Mouse (Mus musculus): ENCODE measurements at regions not wholly inside any gene's neighbourhood (a gene's known extent, or its start where the extent isn't known, plus 50 kb on each side); places are given as distances from the start of the nearest gene placed in this dataset.
A peak's percentile ranks its signal among the peaks of the same experiment; 100 is the strongest.

GRCm38 (mm10) chr3:35688111-35688510, 65.8 kb upstream of the Atp11b start:
- Histone ChIP-seq H3K27ac (replicated peaks; ENCODE audit: low read depth, low read length) (no peak overlapping the region), H3K36me3 (replicated peaks; ENCODE audit: control insufficient read depth, insufficient read depth, low read depth, low read length) (no peaks in the 10 kb centered on the region), H3K4me3 (ENCODE audit: low read depth, low read length) (no peak overlapping the region), H3K4me2 (ENCODE audit: low read depth, low read length) (no peak overlapping the region), H3K9ac (replicated peaks; ENCODE audit: low read length) (no peak overlapping the region), H3K27me3 (ENCODE audit: control insufficient read depth, insufficient read depth, low read length) (no peaks in the 10 kb centered on the region), H3K4me1 (ENCODE audit: control insufficient read depth, insufficient read depth, low read length) (no peaks in the 10 kb centered on the region), H3K9me3 (replicated peaks; ENCODE audit: control insufficient read depth, low read length) (no peaks in the 10 kb centered on the region)
- 69% methylated on average over 5 of the region's 5 CpGs for WGBS
- ATAC-seq (replicated peaks; ENCODE audit: insufficient number of reproducible peaks, low FRiP score, low TSS enrichment, low read depth): no peak
- DNase-seq (ENCODE audit: low spot score): no peak

- Histone ChIP-seq H3K9ac (replicated peaks; ENCODE audit: low read length) (no peak overlapping the region), H3K27me3 (ENCODE audit: control insufficient read depth, insufficient read depth, low read length) (no peaks in the 10 kb centered on the region), H3K4me3 (ENCODE audit: low read depth, low read length) (no peak overlapping the region), H3K4me2 (ENCODE audit: low read depth, low read length) (no peak overlapping the region), H3K4me1 (ENCODE audit: control insufficient read depth, insufficient read depth, low read length) (no peaks in the 10 kb centered on the region), H3K9me3 (replicated peaks; ENCODE audit: control insufficient read depth, low read length) (no peaks in the 10 kb centered on the region), H3K36me3 (replicated peaks; ENCODE audit: control insufficient read depth, insufficient read depth, low read depth, low read length) (no peaks in the 10 kb centered on the region), H3K27ac (replicated peaks; ENCODE audit: low read depth, low read length) (no peak overlapping the region)
- 26% methylated on average over 4 of the region's 4 CpGs for WGBS
- DNase-seq (ENCODE audit: low spot score) (peak; percentile 69), ATAC-seq (replicated peaks; ENCODE audit: insufficient number of reproducible peaks, low FRiP score, low TSS enrichment, low read depth) (no peak)
Measured at GRCm38 (mm10) chr3:35688781-35689180, 65.1 kb upstream of the Atp11b start.

GRCm38 (mm10) chr3:35693039-35693438, 60.9 kb upstream of the Atp11b start:
- no peak overlapping the region for H3K27ac ChIP-seq (replicated peaks; ENCODE audit: low read depth, low read length)
- H3K9me3 ChIP-seq (replicated peaks; ENCODE audit: control insufficient read depth, low read length): no peaks in the 10 kb centered on the region
- no peaks in the 10 kb centered on the region for H3K4me1 ChIP-seq (ENCODE audit: control insufficient read depth, insufficient read depth, low read length)
- no peak overlapping the region for H3K9ac ChIP-seq (replicated peaks; ENCODE audit: low read length)
- peak; percentile 77 for DNase-seq (ENCODE audit: low spot score)
- no peaks in the 10 kb centered on the region for H3K27me3 ChIP-seq (ENCODE audit: control insufficient read depth, insufficient read depth, low read length)
- H3K4me2 ChIP-seq (ENCODE audit: low read depth, low read length): no peak overlapping the region
- H3K36me3 ChIP-seq (replicated peaks; ENCODE audit: control insufficient read depth, insufficient read depth, low read depth, low read length): no peaks in the 10 kb centered on the region
- no peak overlapping the region for H3K4me3 ChIP-seq (ENCODE audit: low read depth, low read length)
- ATAC-seq (replicated peaks; ENCODE audit: insufficient number of reproducible peaks, low FRiP score, low TSS enrichment, low read depth): 0 out of 2 replicates have a peak, but pooled peaks have one; percentile 23
- 43% methylated on average over 6 of the region's 6 CpGs for WGBS

GRCm38 (mm10) chr3:35693551-35693950, 60.4 kb upstream of the Atp11b start:
- no peak for DNase-seq (ENCODE audit: low spot score)
- 86% methylated on average over 12 of the region's 12 CpGs for WGBS
- H3K4me1 ChIP-seq (ENCODE audit: control insufficient read depth, insufficient read depth, low read length): no peaks in the 10 kb centered on the region

GRCm38 (mm10) chr3:35694241-35694640, 59.7 kb upstream of the Atp11b start:
- DNase-seq (ENCODE audit: low spot score) (no peak), ATAC-seq (replicated peaks; ENCODE audit: insufficient number of reproducible peaks, low FRiP score, low TSS enrichment, low read depth) (no peak)
- no peak overlapping the region for H3K27ac ChIP-seq (replicated peaks; ENCODE audit: low read depth, low read length)
- H3K36me3 ChIP-seq (replicated peaks; ENCODE audit: control insufficient read depth, insufficient read depth, low read depth, low read length): no peaks in the 10 kb centered on the region
- H3K27me3 ChIP-seq (ENCODE audit: control insufficient read depth, insufficient read depth, low read length): no peaks in the 10 kb centered on the region
- no peaks in the 10 kb centered on the region for H3K9me3 ChIP-seq (replicated peaks; ENCODE audit: control insufficient read depth, low read length)
- 75% methylated on average over 4 of the region's 4 CpGs for WGBS
- no peak overlapping the region for H3K4me2 ChIP-seq (ENCODE audit: low read depth, low read length)
- H3K4me3 ChIP-seq (ENCODE audit: low read depth, low read length): no peak overlapping the region
- no peak overlapping the region for H3K9ac ChIP-seq (replicated peaks; ENCODE audit: low read length)
- H3K4me1 ChIP-seq (ENCODE audit: control insufficient read depth, insufficient read depth, low read length): no peaks in the 10 kb centered on the region

More at GRCm38 (mm10) chr3:35693551-35693950, 60.4 kb upstream of the Atp11b start:
- Histone ChIP-seq H3K27ac (replicated peaks; ENCODE audit: low read depth, low read length) (no peak overlapping the region), H3K4me3 (ENCODE audit: low read depth, low read length) (no peak overlapping the region), H3K36me3 (replicated peaks; ENCODE audit: control insufficient read depth, insufficient read depth, low read depth, low read length) (no peaks in the 10 kb centered on the region), H3K4me2 (ENCODE audit: low read depth, low read length) (no peak overlapping the region), H3K9me3 (replicated peaks; ENCODE audit: control insufficient read depth, low read length) (no peaks in the 10 kb centered on the region), H3K9ac (replicated peaks; ENCODE audit: low read length) (no peak overlapping the region), H3K27me3 (ENCODE audit: control insufficient read depth, insufficient read depth, low read length) (no peaks in the 10 kb centered on the region)
- ATAC-seq (replicated peaks; ENCODE audit: insufficient number of reproducible peaks, low FRiP score, low TSS enrichment, low read depth): no peak

GRCm38 (mm10) chr3:35695859-35696258, 58.0 kb upstream of the Atp11b start:
- Histone ChIP-seq H3K4me2 (ENCODE audit: low read depth, low read length) (no peak overlapping the region), H3K27ac (replicated peaks; ENCODE audit: low read depth, low read length) (no peak overlapping the region), H3K27me3 (ENCODE audit: control insufficient read depth, insufficient read depth, low read length) (no peaks in the 10 kb centered on the region), H3K4me3 (ENCODE audit: low read depth, low read length) (no peak overlapping the region), H3K4me1 (ENCODE audit: control insufficient read depth, insufficient read depth, low read length) (no peaks in the 10 kb centered on the region), H3K9me3 (replicated peaks; ENCODE audit: control insufficient read depth, low read length) (no peaks in the 10 kb centered on the region), H3K9ac (replicated peaks; ENCODE audit: low read length) (no peak overlapping the region), H3K36me3 (replicated peaks; ENCODE audit: control insufficient read depth, insufficient read depth, low read depth, low read length) (no peaks in the 10 kb centered on the region)
- ATAC-seq (replicated peaks; ENCODE audit: insufficient number of reproducible peaks, low FRiP score, low TSS enrichment, low read depth): no peak
- no peak for DNase-seq (ENCODE audit: low spot score)
- 64% methylated on average over 3 of the region's 3 CpGs for WGBS

GRCm38 (mm10) chr3:35699266-35699665, 54.6 kb upstream of the Atp11b start:
- no peaks in the 10 kb centered on the region for H3K9me3 ChIP-seq (replicated peaks; ENCODE audit: control insufficient read depth, low read length)

GRCm38 (mm10) chr3:35699979-35700378, 53.9 kb upstream of the Atp11b start:
- ATAC-seq (replicated peaks; ENCODE audit: insufficient number of reproducible peaks, low FRiP score, low TSS enrichment, low read depth) (no peak), DNase-seq (ENCODE audit: low spot score) (no peak)
- Histone ChIP-seq H3K36me3 (replicated peaks; ENCODE audit: control insufficient read depth, insufficient read depth, low read depth, low read length) (no peaks in the 10 kb centered on the region), H3K9me3 (replicated peaks; ENCODE audit: control insufficient read depth, low read length) (no peaks in the 10 kb centered on the region), H3K4me2 (ENCODE audit: low read depth, low read length) (no peak overlapping the region), H3K4me1 (ENCODE audit: control insufficient read depth, insufficient read depth, low read length) (no peaks in the 10 kb centered on the region), H3K9ac (replicated peaks; ENCODE audit: low read length) (no peak overlapping the region), H3K27ac (replicated peaks; ENCODE audit: low read depth, low read length) (no peak overlapping the region), H3K4me3 (ENCODE audit: low read depth, low read length) (no peak overlapping the region), H3K27me3 (ENCODE audit: control insufficient read depth, insufficient read depth, low read length) (no peaks in the 10 kb centered on the region)

More at GRCm38 (mm10) chr3:35699266-35699665, 54.6 kb upstream of the Atp11b start:
- Histone ChIP-seq H3K4me3 (ENCODE audit: low read depth, low read length) (no peak overlapping the region), H3K4me1 (ENCODE audit: control insufficient read depth, insufficient read depth, low read length) (no peaks in the 10 kb centered on the region), H3K9ac (replicated peaks; ENCODE audit: low read length) (no peak overlapping the region), H3K27ac (replicated peaks; ENCODE audit: low read depth, low read length) (no peak overlapping the region), H3K4me2 (ENCODE audit: low read depth, low read length) (no peak overlapping the region), H3K27me3 (ENCODE audit: control insufficient read depth, insufficient read depth, low read length) (no peaks in the 10 kb centered on the region), H3K36me3 (replicated peaks; ENCODE audit: control insufficient read depth, insufficient read depth, low read depth, low read length) (no peaks in the 10 kb centered on the region)
- 89% methylated on average over 2 of the region's 2 CpGs for WGBS
- ATAC-seq (replicated peaks; ENCODE audit: insufficient number of reproducible peaks, low FRiP score, low TSS enrichment, low read depth) (no peak), DNase-seq (ENCODE audit: low spot score) (no peak)

All from embryonic facial prominence, embryonic 11.5 days (tissue).